Mouse (Mus musculus): Measurements from ENCODE around the gene Cacna1g.

- TF ChIP-seq CTCF (IDR thresholded peaks at IDR 0.05; ENCODE audit: insufficient read depth, low read depth, low read length) (no peak), POLR2A (IDR thresholded peaks at IDR 0.05; ENCODE audit: insufficient read depth, low read depth, low read length) (no peak)
Observed at GRCm38 (mm10) chr11:94403757-94404156, 70.2 kb downstream of the Cacna1g start.

All from olfactory bulb, adult 2 months (tissue).